Mouse (Mus musculus): ENCODE data around the gene 1810062G17Rik. TPM values are rescaled to one million over a fixed set of nuclear protein-coding genes. Genes with fewer than 3 reads are reported as not detected.

Gene 1810062G17Rik
- total RNA-seq, 2 experiments from 2014 or later, result 0.79 TPM; not detected in 1

GRCm38 (mm10) chr3:36474938-36475483 lies 726 bp upstream of the 1810062G17Rik start:
- peak; percentile 75 to 80 for DNase-seq
- intact Hi-C loops (cut with DNase I), result no loop called here

- DNase-seq, result peak; percentile 38 to 56
- intact Hi-C loops (cut with DNase I), result no loop called here
These were observed 771 bp downstream of the 1810062G17Rik start for GRCm38 (mm10) chr3:36476261-36477155.

GRCm38 (mm10) chr3:36478776-36479175 lies 3.0 kb downstream of the 1810062G17Rik start:
- intact Hi-C loops (cut with DNase I), result no loop called here
- no peak for DNase-seq

GRCm38 (mm10) chr3:36480486-36480885 lies 4.7 kb downstream of the 1810062G17Rik start:
- intact Hi-C loops (cut with DNase I), result loop anchor here (2.0 kb wide), 1 partner anchor 14 kb away; no protein-coding TSS in a partner anchor
- no peak for DNase-seq

- DNase-seq, result peak; percentile 79 to 82
- intact Hi-C loops (cut with DNase I), result loop anchor here (2.0 kb wide), 1 partner anchor 13 kb away; no protein-coding TSS in a partner anchor
These were observed 6.0 kb downstream of the 1810062G17Rik start for GRCm38 (mm10) chr3:36481776-36482193.

- intact Hi-C loops (cut with DNase I), result no loop called here
- no peak for DNase-seq
These were observed 7.2 kb downstream of the 1810062G17Rik start for GRCm38 (mm10) chr3:36482940-36483339.

- intact Hi-C loops (cut with DNase I), result no loop called here
- no peak for DNase-seq
These were observed 8.6 kb downstream of the 1810062G17Rik start for GRCm38 (mm10) chr3:36484292-36484691.

- DNase-seq, result no peak
- intact Hi-C loops (cut with DNase I), result no loop called here
These were observed 10.4 kb downstream of the 1810062G17Rik start for GRCm38 (mm10) chr3:36486176-36486575.

GRCm38 (mm10) chr3:36486881-36487280 lies 11.1 kb downstream of the 1810062G17Rik start:
- DNase-seq, result no peak
- intact Hi-C loops (cut with DNase I), result no loop called here

- intact Hi-C loops (cut with DNase I), result no loop called here
- DNase-seq, result no peak
These were observed 12.6 kb downstream of the 1810062G17Rik start for GRCm38 (mm10) chr3:36488367-36488766.

GRCm38 (mm10) chr3:36488899-36489589 lies 13.3 kb downstream of the 1810062G17Rik start:
- no peak for DNase-seq
- intact Hi-C loops (cut with DNase I), result no loop called here

- DNase-seq, result no peak
- intact Hi-C loops (cut with DNase I), result no loop called here
These were observed 13.8 kb downstream of the 1810062G17Rik start for GRCm38 (mm10) chr3:36489590-36489910.

GRCm38 (mm10) chr3:36491535-36491934 lies 15.8 kb downstream of the 1810062G17Rik start:
- intact Hi-C loops (cut with DNase I), result no loop called here
- DNase-seq, result no peak

- intact Hi-C loops (cut with DNase I), result no loop called here
- no peak for DNase-seq
These were observed 17.1 kb downstream of the 1810062G17Rik start for GRCm38 (mm10) chr3:36492716-36493391.

GRCm38 (mm10) chr3:36493641-36494283 lies 18.0 kb downstream of the 1810062G17Rik start:
- intact Hi-C loops (cut with DNase I), result loop anchor here (2.0 kb wide), 1 partner anchor 13 kb away; no protein-coding TSS in a partner anchor
- DNase-seq, result no peak

GRCm38 (mm10) chr3:36494613-36495012 lies 18.9 kb downstream of the 1810062G17Rik start:
- no peak for DNase-seq
- intact Hi-C loops (cut with DNase I), result loop anchor here (2.0 kb wide), 1 partner anchor 14 kb away; no protein-coding TSS in a partner anchor

- DNase-seq, result peak; percentile 91 to 96
- intact Hi-C loops (cut with DNase I), result loop anchor here (2.0 kb wide), 1 partner anchor 15 kb away; no protein-coding TSS in a partner anchor
These were observed 19.7 kb downstream of the 1810062G17Rik start for GRCm38 (mm10) chr3:36495436-36495835.

GRCm38 (mm10) chr3:36496273-36496672 lies 20.5 kb downstream of the 1810062G17Rik start:
- no peak for DNase-seq
- intact Hi-C loops (cut with DNase I), result loop anchor here (2.0 kb wide), 3 partner anchors 53 to 315 kb away; no protein-coding TSS in a partner anchor

GRCm38 (mm10) chr3:36496746-36497145 lies 21.0 kb downstream of the 1810062G17Rik start:
- intact Hi-C loops (cut with DNase I), result loop anchor here (2.0 kb wide), 3 partner anchors 54 to 316 kb away; no protein-coding TSS in a partner anchor

GRCm38 (mm10) chr3:36498224-36498623 lies 22.5 kb downstream of the 1810062G17Rik start:
- no peak for DNase-seq
- intact Hi-C loops (cut with DNase I), result no loop called here

More at GRCm38 (mm10) chr3:36496746-36497145, 21.0 kb downstream of the 1810062G17Rik start:
- DNase-seq, result peak; percentile 78 to 85

Data from heart, postnatal 10 days (tissue).